In genomic region chr16:17234499-17234895, GRCm38 (mm10) we compare ENCODE assay signal across 8 mouse cellular contexts. TPM values are rescaled to one million over a fixed set of nuclear protein-coding genes. Genes with fewer than 3 reads are reported as not detected.
DNase-seq lines count a peak whose midpoint lies in the region; ATAC-seq and TF ChIP-seq lines count a peak whose summit lies in the region.

No protein-coding gene starts in this region.

- peaks cover 57% of the 10 kb centered on the region for H3K4me1 ChIP-seq in midbrain, embryonic 10.5 days
- H3K4me1 ChIP-seq in testis, adult 2 months (ENCODE audit: control insufficient read depth, insufficient read depth, low read length), result peaks cover 13% of the 10 kb centered on the region

- H3K9me3 ChIP-seq in midbrain, embryonic 10.5 days (replicated peaks), result peaks cover 8% of the 10 kb centered on the region; the same call in 1 of the 2 replicates

- peak overlapping the region; percentile 99 for H3K27ac ChIP-seq in midbrain, embryonic 10.5 days (replicated peaks)
- H3K27ac ChIP-seq in testis, adult 2 months (ENCODE audit: control insufficient read depth, insufficient read depth, low read depth, low read length), result peak overlapping the region; percentile 71; the same call in 1 of the 2 replicates

- no peak for TF ChIP-seq POLR2A in testis, adult 2 months (IDR thresholded peaks at IDR 0.05; ENCODE audit: control insufficient read depth, low read depth, low read length)

- H3K27me3 ChIP-seq in midbrain, embryonic 10.5 days (ENCODE audit: low read depth, poor library complexity, severe bottlenecking), result 0 out of 2 replicates have a peak, but pooled peaks cover 8% of the 10 kb centered on the region
- no peaks in the 10 kb centered on the region for H3K27me3 ChIP-seq in testis, adult 2 months (ENCODE audit: control insufficient read depth, insufficient read depth, low read length)

- WGBS in midbrain, embryonic 10.5 days, result 2% methylated on average over 12 of the region's 12 CpGs

- no peak for TF ChIP-seq CTCF in testis, adult 2 months (IDR thresholded peaks at IDR 0.05; ENCODE audit: control insufficient read depth, insufficient read depth, insufficient replicate concordance, low read depth, low read length)

- ATAC-seq in monocyte, adult 5-6 weeks (replicated peaks; ENCODE audit: insufficient number of reproducible peaks, low FRiP score, low TSS enrichment, poor library complexity, severe bottlenecking), result no peak

- H3K36me3 ChIP-seq in midbrain, embryonic 10.5 days, result no peaks in the 10 kb centered on the region
- H3K36me3 ChIP-seq in testis, adult 2 months (ENCODE audit: control insufficient read depth, insufficient read depth, low read length), result no peaks in the 10 kb centered on the region

- peak; percentile 11 to 42 for DNase-seq in layer of hippocampus, adult 18-20 months (ENCODE audit: low spot score in 2 of 2)
- DNase-seq in layer of hippocampus, postnatal 14 days (ENCODE audit: low spot score in 2 of 2), result no peak
- peak; percentile 64 for DNase-seq in cerebellum, adult 9-10 months
- peak; percentile 20 to 22 for DNase-seq in frontal cortex, postnatal 25 days (ENCODE audit: low spot score in 2 of 2)
- DNase-seq in layer of hippocampus, postnatal 10 days (ENCODE audit: low spot score in 2 of 2), result peak; percentile 27 to 44
- DNase-seq in midbrain, embryonic 10.5 days (ENCODE audit: low spot score), result peak; percentile 50

- peak overlapping the region; percentile 92 for H3K4me3 ChIP-seq in midbrain, embryonic 10.5 days
- H3K4me3 ChIP-seq in testis, adult 2 months (ENCODE audit: control insufficient read depth, low read depth, low read length), result peak overlapping the region; percentile 87; the same call in 1 of the 2 replicates

RNA-seq across cellular contexts. Expression of gene Hic2, which starts 1.1 kb away (rescaled TPM):
- 1 to 10 TPM; 4.9 to 6.0 TPM for total RNA-seq in layer of hippocampus, adult 18-20 months (2021)
- 1 to 10 TPM; 4.3 to 4.4 TPM for total RNA-seq in layer of hippocampus, postnatal 14 days (2021)
- total RNA-seq in layer of hippocampus, postnatal 10 days (2021), result 1 to 10 TPM; 6.1 to 6.2 TPM
- 17.3 and 19.3 TPM in 2 replicates for polyA plus RNA-seq in midbrain, embryonic 10.5 days (2016; fragmentation: Nextera tagmentation; extraction: Ambion mirVana)
- polyA plus RNA-seq in testis, adult 2 months (2012; rRNA removed), result 3.8 and 4.1 TPM in 2 replicates
- 2.3 to 8.0 TPM (median 7.2 TPM) in 3 replicates for total RNA-seq in monocyte, adult 5-6 weeks (2017)

RNA-seq across cellular contexts. Expression of gene Rimbp3, which starts 26.1 kb away (rescaled TPM):
- 1 to 10 TPM; 3.4 to 3.7 TPM for total RNA-seq in layer of hippocampus, adult 18-20 months (2021)
- 1 to 10 TPM; 2.5 to 3.1 TPM for total RNA-seq in layer of hippocampus, postnatal 14 days (2021)
- total RNA-seq in layer of hippocampus, postnatal 10 days (2021), result 1 to 10 TPM; 2.7 to 2.9 TPM
- 1.4 and 2.2 TPM in 2 replicates for polyA plus RNA-seq in midbrain, embryonic 10.5 days (2016; fragmentation: Nextera tagmentation; extraction: Ambion mirVana)
- 159 and 181 TPM in 2 replicates for polyA plus RNA-seq in testis, adult 2 months (2012; rRNA removed)
- 0.10 to 0.19 TPM in 2 of 3 replicates, not detected in the other for total RNA-seq in monocyte, adult 5-6 weeks (2017)

RNA-seq across cellular contexts. Expression of gene Ube2l3, which starts 32.0 kb away (rescaled TPM):
- total RNA-seq in layer of hippocampus, adult 18-20 months (2021), result 100 to 1,000 TPM; 148 to 155 TPM
- total RNA-seq in layer of hippocampus, postnatal 14 days (2021), result 100 to 1,000 TPM; 157 to 159 TPM
- total RNA-seq in layer of hippocampus, postnatal 10 days (2021), result 100 to 1,000 TPM; 173 to 178 TPM
- polyA plus RNA-seq in midbrain, embryonic 10.5 days (2016; fragmentation: Nextera tagmentation; extraction: Ambion mirVana), result 412 and 424 TPM in 2 replicates
- polyA plus RNA-seq in testis, adult 2 months (2012; rRNA removed), result 65.9 and 80.1 TPM in 2 replicates
- total RNA-seq in monocyte, adult 5-6 weeks (2017), result 72.4 to 90.6 TPM (median 82.3 TPM) in 3 replicates

RNA-seq across cellular contexts. Expression of gene Tmem191c, which starts 41.4 kb away (rescaled TPM):
- total RNA-seq in layer of hippocampus, adult 18-20 months (2021), result 100 to 1,000 TPM in 1 of 2 experiments, 10 to 100 TPM in 1; 82.4 to 100 TPM
- 100 to 1,000 TPM in 1 of 2 experiments, 10 to 100 TPM in 1; 86.7 to 100 TPM for total RNA-seq in layer of hippocampus, postnatal 14 days (2021)
- total RNA-seq in layer of hippocampus, postnatal 10 days (2021), result 100 to 1,000 TPM; 103 to 127 TPM
- 9.9 and 11.7 TPM in 2 replicates for polyA plus RNA-seq in midbrain, embryonic 10.5 days (2016; fragmentation: Nextera tagmentation; extraction: Ambion mirVana)
- 270 and 279 TPM in 2 replicates for polyA plus RNA-seq in testis, adult 2 months (2012; rRNA removed)
- total RNA-seq in monocyte, adult 5-6 weeks (2017), result 5.1 to 12.9 TPM (median 8.6 TPM) in 3 replicates

Comparison
In these comparisons a context has a peak if more than half of its experiments do, and no peak if none do; other contexts are left out.
1. DNase-seq: peak in layer of hippocampus, adult 18-20 months (2 of 2), cerebellum, adult 9-10 months (single experiment), frontal cortex, postnatal 25 days (2 of 2), layer of hippocampus, postnatal 10 days (2 of 2) and midbrain, embryonic 10.5 days (single experiment); none in layer of hippocampus, postnatal 14 days (0 of 2).